Mouse (Mus musculus) midbrain, postnatal 0 days (tissue): Measurements from ENCODE around the gene Cntn1. TPM values are rescaled to one million over a fixed set of nuclear protein-coding genes. Genes with fewer than 3 reads are reported as not detected.
A peak's percentile ranks its signal among the peaks of the same experiment; 100 is the strongest.

ENCODE experiments used
- ATAC-seq: fragments of 200-750 bp; cut with Nextera tagmentation; 2 replicates; pipeline ENCODE4 v1.8.0; 2017; ENCODE audit warnings: moderate number of reproducible peaks, mild to moderate bottlenecking, moderate TSS enrichment, moderate library complexity; ENCODE audit not compliant: low FRiP score
- DNase-seq: peaks from one replicate; pipeline ENCODE4 v3.0.0-alpha.2; 2015; ENCODE audit warnings: low spot score
- H3K27ac ChIP-seq: fragments of 300-500 bp; sonication (generic); 2 replicates; pipeline ENCODE4 v1.5.1; 2014; ENCODE audit warnings: low read depth, mild to moderate bottlenecking, low read length, mixed read lengths
- H3K27me3 ChIP-seq: fragments of 300-500 bp; sonication (generic); 2 replicates; pipeline ENCODE4 v1.6.1; 2014; ENCODE audit warnings: low read length, control low read depth, mixed read lengths; ENCODE audit not compliant: insufficient read depth
- H3K36me3 ChIP-seq: fragments of 300-500 bp; sonication (generic); 2 replicates; pipeline ENCODE4 v1.6.1; 2014; ENCODE audit warnings: low read length, control low read depth, mixed read lengths; ENCODE audit not compliant: insufficient read depth
- H3K4me1 ChIP-seq: fragments of 300-500 bp; sonication (generic); 2 replicates; pipeline ENCODE4 v1.6.1; 2014; ENCODE audit warnings: mild to moderate bottlenecking, control low read depth, antibody characterized with exemption, low read length, mixed read lengths; ENCODE audit not compliant: insufficient read depth
- H3K4me2 ChIP-seq: fragments of 300-500 bp; sonication (generic); 2 replicates; pipeline ENCODE4 v1.6.1; 2014; ENCODE audit warnings: low read depth, mild to moderate bottlenecking, low read length, mixed read lengths; ENCODE audit not compliant: poor library complexity, severe bottlenecking
- H3K4me3 ChIP-seq: fragments of 300-500 bp; sonication (generic); 2 replicates; pipeline ENCODE4 v1.5.1; 2014; ENCODE audit warnings: low read depth, mild to moderate bottlenecking, low read length, moderate library complexity
- H3K9ac ChIP-seq: fragments of 300-500 bp; sonication (generic); replicated peaks from 2 replicates; pipeline ENCODE4 v1.6.1; 2014; ENCODE audit warnings: mild to moderate bottlenecking, low read length, moderate library complexity, mixed read lengths; ENCODE audit not compliant: poor library complexity, severe bottlenecking
- H3K9me3 ChIP-seq: fragments of 300-500 bp; sonication (generic); 2 replicates; pipeline ENCODE4 v1.6.1; 2016; ENCODE audit warnings: low read length, control low read depth
- CTCF ChIP-seq: IDR thresholded peaks from 2 replicates; pipeline ENCODE4 v1.5.1; 2016; ENCODE audit warnings: antibody characterized with exemption, mild to moderate bottlenecking
- WGBS: fragments of 180-500 bp; shearing (Covaris S2); extraction: QIAGEN DNeasy Blood & Tissue Kit; methylation state at CpG from one replicate; pipeline ENCODE4 v1.1.7; 2014; 5-methylcytosine and 5-hydroxymethylcytosine counted together
- polyA plus RNA-seq: library from polyadenylated mRNA; unstranded; fragments of >200 nt; fragmentation: Nextera tagmentation; extraction: Ambion mirVana; gene quantifications from 2 replicates; pipeline ENCODE4 v1.2.1, GENCODE M21; 2015
- total RNA-seq: library from RNA; depleted of rRNA; stranded (reverse); fragments of >200 nt; gene quantifications from 2 replicates; pipeline ENCODE4 v1.2.3, GENCODE M21; 2014

Gene Cntn1
- total and polyA plus RNA-seq, 2 experiments from 2014 or later = 153 to 300 TPM

GRCm38 (mm10) chr15:92210486-92211235 is 159.7 kb downstream of the Cntn1 start:
- WGBS = 89% methylated on average over 7 of the region's 7 CpGs

GRCm38 (mm10) chr15:92215841-92216240 is 164.9 kb downstream of the Cntn1 start:
- Histone ChIP-seq H3K9ac (no peak overlapping the region), H3K4me2 (no peak overlapping the region), H3K4me1 (no peaks in the 10 kb centered on the region), H3K9me3 (no peaks in the 10 kb centered on the region), H3K36me3 (no peaks in the 10 kb centered on the region), H3K4me3 (no peak overlapping the region), H3K27ac (no peak overlapping the region), H3K27me3 (no peaks in the 10 kb centered on the region)
- DNase-seq (no peak), ATAC-seq (no peak)
- WGBS = 65% methylated on average over 3 of the region's 3 CpGs
- TF ChIP-seq CTCF = no peak

More at GRCm38 (mm10) chr15:92210486-92211235, 159.7 kb downstream of the Cntn1 start:
- DNase-seq (no peak), ATAC-seq (no peak)
- TF ChIP-seq CTCF = no peak
- no peak overlapping the region for H3K9ac ChIP-seq
- no peaks in the 10 kb centered on the region for H3K9me3 ChIP-seq
- no peaks in the 10 kb centered on the region for H3K36me3 ChIP-seq
- H3K4me3 ChIP-seq = no peak overlapping the region
- no peaks in the 10 kb centered on the region for H3K27me3 ChIP-seq
- no peak overlapping the region for H3K4me2 ChIP-seq
- no peaks in the 10 kb centered on the region for H3K4me1 ChIP-seq
- no peak overlapping the region for H3K27ac ChIP-seq

GRCm38 (mm10) chr15:92221446-92221845 is 170.5 kb downstream of the Cntn1 start:
- TF ChIP-seq CTCF = no peak
- ATAC-seq (no peak), DNase-seq (no peak)
- Histone ChIP-seq H3K4me1 (no peaks in the 10 kb centered on the region), H3K9ac (no peak overlapping the region), H3K36me3 (no peaks in the 10 kb centered on the region), H3K27ac (no peak overlapping the region), H3K4me3 (no peak overlapping the region), H3K9me3 (no peaks in the 10 kb centered on the region), H3K4me2 (no peak overlapping the region), H3K27me3 (no peaks in the 10 kb centered on the region)
- 75% methylated on average over 2 of the region's 2 CpGs for WGBS

GRCm38 (mm10) chr15:92231386-92231785 is 180.4 kb downstream of the Cntn1 start:
- no peak overlapping the region for H3K27ac ChIP-seq
- no peaks in the 10 kb centered on the region for H3K9me3 ChIP-seq
- H3K27me3 ChIP-seq = no peaks in the 10 kb centered on the region
- no peak for ATAC-seq
- H3K36me3 ChIP-seq = 0 out of 2 replicates have a peak, but pooled peaks cover 2% of the 10 kb centered on the region
- DNase-seq = peak; percentile 79
- H3K4me1 ChIP-seq = no peaks in the 10 kb centered on the region
- H3K4me2 ChIP-seq = no peak overlapping the region
- no peak overlapping the region for H3K4me3 ChIP-seq
- WGBS = 15% methylated on average over 7 of the region's 7 CpGs
- peak; percentile 88 for TF ChIP-seq CTCF
- H3K9ac ChIP-seq = no peak overlapping the region

GRCm38 (mm10) chr15:92235836-92236235 is 184.9 kb downstream of the Cntn1 start:
- Histone ChIP-seq H3K27me3 (no peaks in the 10 kb centered on the region), H3K9me3 (no peaks in the 10 kb centered on the region), H3K9ac (no peak overlapping the region), H3K4me3 (no peak overlapping the region), H3K4me2 (no peak overlapping the region), H3K4me1 (no peaks in the 10 kb centered on the region), H3K27ac (no peak overlapping the region), H3K36me3 (0 out of 2 replicates have a peak, but pooled peaks cover 2% of the 10 kb centered on the region)
- ATAC-seq (no peak), DNase-seq (no peak)
- no peak for TF ChIP-seq CTCF
- 71% methylated on average over 6 of the region's 6 CpGs for WGBS

- no peak overlapping the region for H3K27ac ChIP-seq
- no peak overlapping the region for H3K4me2 ChIP-seq
- no peaks in the 10 kb centered on the region for H3K9me3 ChIP-seq
- peak; percentile 85 for TF ChIP-seq CTCF
- no peak overlapping the region for H3K4me3 ChIP-seq
- H3K9ac ChIP-seq = no peak overlapping the region
- 23% methylated on average over 7 of the region's 7 CpGs for WGBS
- no peaks in the 10 kb centered on the region for H3K4me1 ChIP-seq
- H3K36me3 ChIP-seq = peaks cover 6% of the 10 kb centered on the region; the same call in 1 of the 2 replicates
- no peaks in the 10 kb centered on the region for H3K27me3 ChIP-seq
- DNase-seq = peak; percentile 71
- ATAC-seq = no peak
Observed at GRCm38 (mm10) chr15:92264980-92265707, 214.2 kb downstream of the Cntn1 start.
